Mouse (Mus musculus) urinary bladder, adult 18-20 months (tissue): Measurements from ENCODE around the gene Ak4.

ENCODE experiments used
- DNase-seq, 2 experiments: peaks; one replicate each; pipeline ENCODE4 v3.0.0; 2022; ENCODE audit warnings: low spot score in 2 of 2, mixed read lengths in 2 of 2

Ak4 gene

GRCm38 (mm10) chr4:101459358-101459757 is 40.3 kb downstream of the Ak4 start:
- no peak for DNase-seq

DNA sequence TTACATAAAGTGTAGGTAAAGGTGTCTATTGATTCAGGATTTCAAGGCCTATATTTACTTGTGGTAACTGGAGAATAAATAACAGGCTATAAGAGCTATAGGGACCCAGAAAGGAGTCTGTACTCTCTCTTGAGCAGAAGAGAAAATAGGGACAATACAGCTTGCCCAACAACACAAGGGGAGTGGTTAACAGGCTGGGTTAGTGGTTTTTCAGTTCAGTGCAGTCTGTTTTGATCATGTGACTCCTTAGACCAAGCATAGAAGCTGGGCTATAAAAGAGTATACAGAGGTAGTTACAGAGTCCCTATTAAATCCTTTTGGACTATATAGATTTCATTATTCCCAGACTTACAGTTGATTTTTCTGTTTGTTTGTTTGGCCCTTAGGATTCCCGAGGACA is 41.0 kb downstream of the Ak4 start:
- DNase-seq = no peak

DNA sequence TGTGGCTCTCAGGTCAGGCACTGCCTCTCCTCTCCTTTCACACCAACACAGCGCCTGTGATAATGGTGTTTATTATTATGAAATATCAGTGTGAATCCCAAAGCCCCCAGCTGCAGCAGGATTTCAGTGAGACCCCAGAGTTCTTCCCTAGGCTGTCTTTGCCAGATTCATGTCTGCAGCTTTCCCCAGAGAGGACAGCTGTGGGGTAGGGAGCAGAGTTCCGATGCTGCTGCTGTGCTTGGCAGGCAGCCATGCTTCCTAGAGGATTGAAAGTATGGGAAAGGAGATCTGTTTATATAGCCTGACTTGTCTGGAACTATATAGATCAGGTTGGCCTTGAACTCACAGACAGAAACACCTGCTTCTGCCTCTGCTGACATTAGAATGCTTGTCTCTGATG is 43.0 kb downstream of the Ak4 start:
- DNase-seq = no peak

- DNase-seq = no peak
Measured at GRCm38 (mm10) chr4:101466264-101466663, 47.2 kb downstream of the Ak4 start.

GRCm38 (mm10) chr4:101469242-101469641 is 50.2 kb downstream of the Ak4 start:
- DNase-seq = no peak

DNA sequence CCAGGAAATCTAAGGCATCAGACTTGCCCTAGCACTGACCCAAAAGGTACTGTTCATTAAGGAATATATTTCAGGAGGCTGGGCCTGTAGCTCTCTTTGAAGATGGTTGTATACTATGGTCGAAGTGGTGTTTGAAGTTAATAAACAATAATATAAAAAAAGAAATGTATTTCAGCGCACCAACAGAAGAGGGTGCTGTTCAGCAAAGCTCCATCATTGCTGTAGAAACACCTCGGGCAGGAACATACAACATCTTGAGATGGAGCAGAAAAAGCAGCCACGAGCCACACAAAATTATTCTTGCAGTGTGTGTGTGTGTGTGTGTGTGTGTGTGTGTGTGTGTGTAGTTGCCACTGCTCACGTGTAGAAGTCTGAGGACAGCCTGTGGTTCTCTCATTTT is 51.5 kb downstream of the Ak4 start:
- no peak for DNase-seq

DNA sequence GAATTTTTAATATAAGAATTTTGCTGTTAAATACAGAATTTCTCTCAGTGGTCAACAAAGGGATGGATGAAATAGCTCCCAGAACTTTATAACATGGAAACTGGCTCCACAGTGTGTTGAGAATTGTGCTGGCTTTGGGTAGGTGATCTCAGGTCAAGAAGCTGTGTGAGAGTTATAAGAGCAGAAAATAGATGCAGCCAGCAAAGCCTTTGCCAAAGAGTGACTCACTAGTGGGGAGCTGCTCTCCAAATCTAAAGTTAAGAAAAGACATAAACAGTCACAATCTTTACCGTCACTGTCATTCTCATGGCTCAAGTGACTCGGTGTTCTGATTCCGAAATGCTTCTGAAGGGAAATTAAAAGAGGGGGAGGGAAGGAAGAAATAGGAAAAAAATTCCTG is 53.7 kb downstream of the Ak4 start:
- no peak for DNase-seq

GRCm38 (mm10) chr4:101490320-101490917 is 71.3 kb downstream of the Ak4 start:
- no peak for DNase-seq

DNA sequence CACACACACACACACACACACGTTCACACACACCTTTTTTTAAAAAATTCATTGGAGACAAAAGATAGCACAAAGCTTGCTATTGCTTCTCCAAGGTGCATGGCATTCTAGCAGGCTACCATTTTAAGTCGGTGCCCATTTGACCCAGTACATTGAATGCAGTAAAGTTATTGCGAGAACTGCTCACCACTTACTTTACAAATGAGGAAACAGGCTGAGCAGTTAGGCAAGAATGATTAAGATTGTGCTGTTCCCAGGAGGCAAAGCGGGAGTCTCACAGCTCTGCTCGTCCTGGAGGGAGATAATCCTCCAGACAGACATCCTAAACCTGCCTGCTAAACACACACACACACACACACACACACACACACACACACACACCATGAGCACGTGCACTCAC is 72.6 kb downstream of the Ak4 start:
- DNase-seq = no peak

GRCm38 (mm10) chr4:101493611-101494197 is 74.6 kb downstream of the Ak4 start:
- DNase-seq = no peak

DNA sequence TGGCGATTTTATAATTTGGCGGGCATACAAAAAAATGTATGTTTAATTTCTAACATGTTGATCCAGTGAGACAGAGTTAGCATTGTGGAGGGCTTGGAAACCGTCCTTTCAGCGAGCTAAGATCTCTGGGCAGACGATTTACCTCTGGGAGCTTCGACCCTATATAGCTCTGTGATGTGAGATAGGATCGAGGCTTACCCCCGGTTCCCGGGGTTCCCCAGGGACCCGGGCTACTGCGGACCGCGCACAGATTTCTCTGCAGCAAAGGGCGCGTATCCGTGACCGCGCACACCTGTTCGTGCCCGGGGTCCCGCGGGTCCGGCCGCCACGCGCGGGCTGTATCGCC is 77.1 kb downstream of the Ak4 start:
- peak in 1 of 2 experiments; percentile 8 for DNase-seq

DNA sequence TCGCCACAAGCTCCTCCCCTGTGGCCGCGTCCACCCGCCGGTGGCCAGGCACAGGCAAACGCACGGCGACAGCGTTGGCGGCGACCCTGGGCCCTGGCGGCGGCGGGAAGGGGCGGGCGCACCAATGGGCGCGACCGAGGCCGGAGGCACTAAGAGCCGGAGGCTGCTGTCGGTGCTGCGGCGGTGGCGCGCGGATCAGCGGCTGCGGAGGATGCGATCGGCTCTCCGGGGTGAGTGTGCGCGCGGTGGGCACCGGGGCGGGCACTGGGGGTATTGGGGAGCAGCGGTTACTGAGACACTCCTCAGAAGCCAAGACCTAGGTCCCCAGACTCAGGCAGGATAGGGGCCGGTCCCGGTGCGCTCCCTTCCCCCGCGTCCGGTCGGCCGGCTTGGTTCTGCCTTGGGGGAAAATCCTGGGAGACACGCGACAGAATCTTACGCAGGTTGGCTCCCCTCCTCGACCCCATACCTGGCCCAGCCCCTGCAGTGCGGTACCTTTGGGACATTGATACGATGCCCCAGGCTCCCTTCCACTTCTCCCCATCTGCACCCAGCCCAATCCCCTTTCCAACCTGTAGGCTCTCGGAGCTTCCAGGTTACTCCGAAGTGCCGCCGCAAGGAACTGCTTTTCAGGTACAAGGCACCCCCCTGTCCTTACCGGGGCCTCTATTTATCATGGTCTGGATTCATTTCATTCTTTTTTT is 77.6 kb downstream of the Ak4 start, which contains the start of gene Dnajc6:
TSS of gene Dnajc6 (plus strand) at position 115 of the 704 bp plus-strand sequence.
- peak in 1 of 2 experiments; percentile 17 for DNase-seq

- no peak for DNase-seq
Measured at GRCm38 (mm10) chr4:101497336-101497735, 78.3 kb downstream of the Ak4 start.

DNA sequence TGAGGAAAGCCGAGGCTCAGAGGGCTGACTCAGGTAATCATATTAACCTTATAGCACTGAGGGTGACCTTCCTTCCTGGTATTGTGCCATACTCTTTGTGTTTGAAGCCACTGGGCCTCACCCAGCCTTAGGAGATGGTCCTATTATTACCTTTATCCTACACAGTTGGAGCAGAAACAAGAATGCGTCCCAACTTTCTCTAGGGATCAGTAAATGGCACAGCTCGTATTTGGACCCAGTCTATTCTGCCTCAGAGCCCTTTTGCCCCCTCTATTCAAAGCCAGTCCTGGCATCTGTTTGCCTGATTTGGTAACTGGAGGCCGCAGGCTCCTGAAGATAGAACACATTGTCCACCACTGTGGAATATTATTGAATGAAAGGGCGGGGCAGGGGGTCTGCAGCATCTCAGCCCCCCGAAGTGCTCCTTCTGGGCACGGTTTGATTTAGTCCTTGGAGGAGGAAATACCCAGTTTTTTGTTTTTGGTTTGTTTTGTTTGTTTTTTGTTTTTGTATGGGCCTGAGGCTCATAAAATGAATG is 85.5 kb downstream of the Ak4 start:
- no peak for DNase-seq

- no peak for DNase-seq
Measured at GRCm38 (mm10) chr4:101505966-101506365, 86.9 kb downstream of the Ak4 start.

DNA sequence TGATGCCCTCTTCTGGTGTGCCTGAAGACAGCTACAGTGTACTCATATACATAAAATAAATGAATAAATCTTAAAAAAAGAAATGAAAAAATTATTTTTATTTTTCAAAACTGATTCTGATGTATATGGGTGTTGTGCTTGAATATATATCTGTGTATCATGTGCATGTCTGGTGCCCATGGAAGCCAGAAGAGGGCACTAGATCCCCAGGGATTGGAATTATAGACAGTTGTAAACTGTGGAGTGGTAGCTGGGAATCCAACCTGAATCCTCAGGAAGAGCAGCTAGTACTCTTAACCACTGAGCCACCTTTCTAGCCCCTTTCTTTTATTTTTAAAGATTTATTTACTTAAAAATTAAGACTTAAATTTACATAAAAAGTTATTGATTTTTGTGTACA is 87.3 kb downstream of the Ak4 start:
- DNase-seq = no peak

GRCm38 (mm10) chr4:101507571-101508422 is 88.7 kb downstream of the Ak4 start:
- DNase-seq = peak in 1 of 2 experiments; percentile 11

GRCm38 (mm10) chr4:101508431-101508830 is 89.4 kb downstream of the Ak4 start:
- no peak for DNase-seq

GRCm38 (mm10) chr4:101508851-101509577 is 89.9 kb downstream of the Ak4 start:
- peak in 1 of 2 experiments; percentile 6 for DNase-seq

DNA sequence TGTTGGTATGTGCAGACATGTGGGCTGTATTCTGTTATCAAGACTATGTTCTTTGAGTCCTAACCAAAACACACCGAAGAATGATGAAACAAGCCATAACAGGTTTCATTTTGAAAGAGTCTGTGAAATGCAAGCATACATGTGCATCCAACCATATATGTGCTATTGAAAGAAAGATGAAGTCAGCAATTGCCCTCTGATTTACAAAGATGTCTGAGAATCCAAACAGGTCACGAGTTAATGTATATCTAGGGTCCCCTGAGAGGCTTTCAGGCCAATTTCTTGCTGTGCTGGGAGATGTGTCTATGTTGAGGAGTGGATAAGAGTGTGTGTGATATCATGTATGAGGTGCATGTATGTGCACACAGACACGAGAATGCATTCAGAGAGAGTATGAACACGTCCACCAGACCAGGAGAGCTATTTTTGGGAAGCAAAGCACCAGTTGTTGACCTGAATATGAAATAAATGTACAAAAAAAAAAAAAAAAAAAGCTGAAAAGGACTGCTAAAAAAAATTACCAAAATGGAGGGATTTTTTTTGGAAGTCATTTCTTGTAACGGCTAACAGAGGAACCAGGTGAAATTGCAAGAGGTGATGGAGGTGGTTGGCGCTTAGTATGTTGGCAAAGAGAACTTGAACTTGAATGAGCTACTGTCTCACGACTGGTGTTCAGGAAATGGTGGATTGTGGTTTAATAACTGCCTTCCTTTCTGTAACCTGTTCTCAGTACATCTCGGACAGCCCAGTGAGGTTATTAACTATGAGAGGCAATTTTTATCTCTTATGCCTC is 91.2 kb downstream of the Ak4 start:
- no peak for DNase-seq

DNA sequence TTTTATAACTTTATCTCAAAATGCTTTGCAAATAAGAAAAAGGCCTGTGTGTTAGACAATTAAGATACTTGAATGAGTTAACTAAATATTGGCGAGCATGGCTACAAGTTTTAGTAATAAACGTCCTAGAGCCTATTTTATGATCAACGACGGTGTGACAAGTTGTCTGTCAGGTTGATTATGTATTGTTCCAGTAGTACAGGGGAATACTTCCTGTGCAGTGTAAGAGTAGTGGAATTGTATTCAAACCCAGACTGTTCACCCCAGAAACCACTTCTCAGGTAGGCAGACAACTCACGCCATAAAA is 91.8 kb downstream of the Ak4 start:
- no peak for DNase-seq
